Mouse (Mus musculus) megakaryocyte, embryonic 14.5 days (primary cell): ENCODE results near the gene Wnt16.

ENCODE experiments used
- FLI1 ChIP-seq: IDR thresholded peaks from 2 replicates; pipeline ENCODE4 v1.6.1; 2012; ENCODE audit warnings: low read length, inconsistent platforms, mixed read lengths
- GATA1 ChIP-seq: IDR thresholded peaks from 3 replicates; pipeline ENCODE4 v1.6.1; 2012; ENCODE audit warnings: mixed read lengths, low read length, inconsistent platforms, borderline replicate concordance

DNA sequence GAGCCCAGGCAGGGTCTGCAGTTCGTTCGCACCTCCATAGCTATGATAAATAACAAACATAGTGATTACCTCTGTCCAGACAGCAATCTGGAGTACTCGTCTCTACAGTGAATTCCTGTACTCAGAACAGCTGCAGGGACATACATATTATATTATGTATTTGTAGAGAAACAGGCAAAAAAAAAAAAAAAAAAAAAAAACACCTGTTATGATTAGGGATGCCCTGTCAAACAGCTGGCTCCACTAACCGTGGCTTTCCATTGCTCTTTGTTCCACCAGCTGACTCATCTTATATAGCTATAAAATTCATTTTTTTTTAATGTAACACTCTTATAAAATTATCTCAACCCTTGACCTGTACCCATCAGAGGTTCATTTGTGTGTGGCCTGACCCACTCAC, 38.3 kb downstream of the Wnt16 start:
- TF ChIP-seq FLI1 (no peak), GATA1 (no peak)
